Comparison of ENCODE assay signal across 11 mouse cellular contexts in the genomic region with DNA sequence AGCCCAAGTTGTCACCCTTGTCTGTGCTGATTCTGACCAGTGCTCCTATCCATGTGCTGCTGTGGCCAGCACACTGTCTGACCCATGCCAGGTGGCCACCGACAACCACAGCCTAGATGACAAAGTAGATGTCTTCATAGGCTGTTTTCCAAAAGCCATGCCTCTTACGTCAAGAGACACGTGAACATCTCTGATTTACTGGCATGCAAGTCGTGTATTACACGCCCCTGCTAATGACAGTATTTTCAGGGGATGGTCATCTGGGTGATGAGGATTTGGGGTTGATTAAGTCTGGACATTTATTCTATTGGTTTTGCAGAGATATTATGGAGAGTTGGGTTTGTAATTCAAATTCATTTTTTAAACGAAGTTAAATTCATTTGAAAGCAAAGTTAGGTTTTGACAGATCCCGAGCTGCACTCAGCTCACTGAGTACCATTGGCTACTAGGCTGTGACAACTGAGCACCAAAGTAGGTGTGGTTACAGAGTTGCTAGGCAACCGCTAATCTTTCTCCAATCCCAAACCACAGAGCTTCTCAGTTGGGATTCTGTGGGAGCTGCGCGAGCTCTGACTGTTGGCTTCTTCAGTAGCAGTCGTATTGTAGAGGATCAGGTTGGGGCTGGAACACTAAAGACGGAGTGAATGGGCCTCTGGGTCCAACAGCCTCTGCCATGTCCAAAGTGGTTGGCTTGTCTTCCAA.
A peak's percentile ranks its signal among the peaks of the same experiment; 100 is the strongest.
DNase-seq lines count a peak whose midpoint lies in the region; ATAC-seq and TF ChIP-seq lines count a peak whose summit lies in the region.
"Had no signal": no experiment of that assay in that cellular context is flagged by ENCODE, and none has a peak within 500 bp of the region (broad histone marks: within the 10 kb centered on the region; RNA-seq: fewer than 3 reads in every experiment).

No protein-coding gene starts in this region.

- no peak overlapping the region for H3K9ac ChIP-seq in lung, embryonic 14.5 days
- no peak overlapping the region for H3K9ac ChIP-seq in forebrain, embryonic 12.5 days
- H3K9ac ChIP-seq in neural tube, embryonic 14.5 days (replicated peaks; ENCODE audit: low read depth, low read length) = no peak overlapping the region
- no peak overlapping the region for H3K9ac ChIP-seq in intestine, embryonic 15.5 days
- H3K9ac ChIP-seq: limb, embryonic 15.5 days had no signal

- no peak overlapping the region for H3K4me2 ChIP-seq in lung, embryonic 14.5 days
- H3K4me2 ChIP-seq in forebrain, embryonic 12.5 days = peak overlapping the region; percentile 44
- 0 out of 2 replicates have a peak overlapping the region, but pooled peaks have one; percentile 7 for H3K4me2 ChIP-seq in neural tube, embryonic 14.5 days (ENCODE audit: low read depth, low read length)
- no peak overlapping the region for H3K4me2 ChIP-seq in intestine, embryonic 15.5 days (replicated peaks)
- H3K4me2 ChIP-seq: limb, embryonic 15.5 days had no signal

- TF ChIP-seq CTCF in lung, embryonic 14.5 days (IDR thresholded peaks at IDR 0.05; ENCODE audit: low read depth) = no peak

- no peaks in the 10 kb centered on the region for H3K36me3 ChIP-seq in lung, embryonic 14.5 days (ENCODE audit: insufficient read depth)
- no peaks in the 10 kb centered on the region for H3K36me3 ChIP-seq in forebrain, embryonic 12.5 days (replicated peaks)
- no peaks in the 10 kb centered on the region for H3K36me3 ChIP-seq in neural tube, embryonic 14.5 days (ENCODE audit: control insufficient read depth, insufficient read depth, low read length)
- H3K36me3 ChIP-seq in intestine, embryonic 15.5 days = no peaks in the 10 kb centered on the region
- H3K36me3 ChIP-seq: limb, embryonic 15.5 days had no signal

- DNase-seq in lung, embryonic 14.5 days = peak; percentile 21
- no peak for DNase-seq in lung, postnatal 10 days
- peak; percentile 1 to 7 for DNase-seq in layer of hippocampus, adult 18-20 months (ENCODE audit: low spot score in 2 of 2)
- DNase-seq in kidney, postnatal 10 days = no peak
- no peak for DNase-seq in urinary bladder, postnatal 10 days (ENCODE audit: low spot score)
- DNase-seq: adrenal gland, postnatal 25 days had no signal

- 40% methylated on average over 12 of the region's 12 CpGs for WGBS in lung, embryonic 14.5 days
- 42% methylated on average over 12 of the region's 12 CpGs for WGBS in forebrain, embryonic 12.5 days
- WGBS in neural tube, embryonic 14.5 days = 48% methylated on average over 12 of the region's 12 CpGs
- WGBS in intestine, embryonic 15.5 days = 44% methylated on average over 12 of the region's 12 CpGs

- no peaks in the 10 kb centered on the region for H3K9me3 ChIP-seq in lung, embryonic 14.5 days (ENCODE audit: low read depth, low read length)
- H3K9me3 ChIP-seq in forebrain, embryonic 12.5 days = no peaks in the 10 kb centered on the region
- no peaks in the 10 kb centered on the region for H3K9me3 ChIP-seq in neural tube, embryonic 14.5 days (ENCODE audit: control insufficient read depth, low read length)
- no peaks in the 10 kb centered on the region for H3K9me3 ChIP-seq in intestine, embryonic 15.5 days
- H3K9me3 ChIP-seq: limb, embryonic 15.5 days had no signal

- ATAC-seq in lung, embryonic 14.5 days (ENCODE audit: insufficient read depth) = 0 out of 2 replicates have a peak, but pooled peaks have one; percentile 47
- peak; percentile 75 for ATAC-seq in forebrain, embryonic 12.5 days (ENCODE audit: low FRiP score)
- peak; percentile 79 for ATAC-seq in neural tube, embryonic 14.5 days (ENCODE audit: low read depth)
- no peak for ATAC-seq in intestine, embryonic 15.5 days

- H3K27ac ChIP-seq in lung, embryonic 14.5 days (ENCODE audit: low read depth) = no peak overlapping the region
- no peak overlapping the region for H3K27ac ChIP-seq in forebrain, embryonic 12.5 days
- H3K27ac ChIP-seq in neural tube, embryonic 14.5 days (ENCODE audit: low read depth, low read length) = no peak overlapping the region
- no peak overlapping the region for H3K27ac ChIP-seq in intestine, embryonic 15.5 days
- H3K27ac ChIP-seq: limb, embryonic 15.5 days had no signal

- no peaks in the 10 kb centered on the region for H3K27me3 ChIP-seq in lung, embryonic 14.5 days (ENCODE audit: insufficient read depth, low read length)
- no peaks in the 10 kb centered on the region for H3K27me3 ChIP-seq in forebrain, embryonic 12.5 days
- no peaks in the 10 kb centered on the region for H3K27me3 ChIP-seq in neural tube, embryonic 14.5 days (ENCODE audit: control insufficient read depth, insufficient read depth, low read length)
- H3K27me3 ChIP-seq in intestine, embryonic 15.5 days (replicated peaks) = no peaks in the 10 kb centered on the region
- H3K27me3 ChIP-seq: limb, embryonic 15.5 days had no signal

- H3K4me1 ChIP-seq in lung, embryonic 14.5 days (ENCODE audit: insufficient read depth) = no peaks in the 10 kb centered on the region
- peaks cover 4% of the 10 kb centered on the region for H3K4me1 ChIP-seq in forebrain, embryonic 12.5 days
- no peaks in the 10 kb centered on the region for H3K4me1 ChIP-seq in neural tube, embryonic 14.5 days (ENCODE audit: control insufficient read depth, insufficient read depth, low read length)
- no peaks in the 10 kb centered on the region for H3K4me1 ChIP-seq in intestine, embryonic 15.5 days (replicated peaks)
- H3K4me1 ChIP-seq: limb, embryonic 15.5 days had no signal

- H3K4me3 ChIP-seq in lung, embryonic 14.5 days (ENCODE audit: low read depth, low read length) = no peak overlapping the region
- H3K4me3 ChIP-seq in forebrain, embryonic 12.5 days (replicated peaks) = peak overlapping the region; percentile 23
- no peak overlapping the region for H3K4me3 ChIP-seq in neural tube, embryonic 14.5 days (ENCODE audit: low read depth, low read length)
- no peak overlapping the region for H3K4me3 ChIP-seq in intestine, embryonic 15.5 days (replicated peaks)
- H3K4me3 ChIP-seq: erythroblast, embryonic 14.5 days; limb, embryonic 15.5 days had no signal

Comparison
In these comparisons a context has a peak if more than half of its experiments do, and no peak if none do; other contexts are left out.
1. DNase-seq: peak in lung, embryonic 14.5 days (single experiment) and layer of hippocampus, adult 18-20 months (2 of 2); none in lung, postnatal 10 days (single experiment), kidney, postnatal 10 days (single experiment) and urinary bladder, postnatal 10 days (single experiment).
2. H3K4me2 ChIP-seq: peak in forebrain, embryonic 12.5 days (single experiment) and neural tube, embryonic 14.5 days (single experiment); none in lung, embryonic 14.5 days (single experiment) and intestine, embryonic 15.5 days (single experiment).